Mouse (Mus musculus) spleen, adult 18-20 months (tissue): ENCODE data around the gene Wdsub1.
A peak's percentile ranks its signal among the peaks of the same experiment; 100 is the strongest.
"Not testable (repeated sequence)": the region's sequence is repeated elsewhere in the genome, so short reads cannot be mapped to it uniquely, and the experiment has no call there.

Experiments used
- DNase-seq, 2 experiments: peaks; one replicate each; pipeline ENCODE4 v3.0.0; 2022; ENCODE audit warnings: mixed read lengths in 2 of 2

Wdsub1 gene

DNA sequence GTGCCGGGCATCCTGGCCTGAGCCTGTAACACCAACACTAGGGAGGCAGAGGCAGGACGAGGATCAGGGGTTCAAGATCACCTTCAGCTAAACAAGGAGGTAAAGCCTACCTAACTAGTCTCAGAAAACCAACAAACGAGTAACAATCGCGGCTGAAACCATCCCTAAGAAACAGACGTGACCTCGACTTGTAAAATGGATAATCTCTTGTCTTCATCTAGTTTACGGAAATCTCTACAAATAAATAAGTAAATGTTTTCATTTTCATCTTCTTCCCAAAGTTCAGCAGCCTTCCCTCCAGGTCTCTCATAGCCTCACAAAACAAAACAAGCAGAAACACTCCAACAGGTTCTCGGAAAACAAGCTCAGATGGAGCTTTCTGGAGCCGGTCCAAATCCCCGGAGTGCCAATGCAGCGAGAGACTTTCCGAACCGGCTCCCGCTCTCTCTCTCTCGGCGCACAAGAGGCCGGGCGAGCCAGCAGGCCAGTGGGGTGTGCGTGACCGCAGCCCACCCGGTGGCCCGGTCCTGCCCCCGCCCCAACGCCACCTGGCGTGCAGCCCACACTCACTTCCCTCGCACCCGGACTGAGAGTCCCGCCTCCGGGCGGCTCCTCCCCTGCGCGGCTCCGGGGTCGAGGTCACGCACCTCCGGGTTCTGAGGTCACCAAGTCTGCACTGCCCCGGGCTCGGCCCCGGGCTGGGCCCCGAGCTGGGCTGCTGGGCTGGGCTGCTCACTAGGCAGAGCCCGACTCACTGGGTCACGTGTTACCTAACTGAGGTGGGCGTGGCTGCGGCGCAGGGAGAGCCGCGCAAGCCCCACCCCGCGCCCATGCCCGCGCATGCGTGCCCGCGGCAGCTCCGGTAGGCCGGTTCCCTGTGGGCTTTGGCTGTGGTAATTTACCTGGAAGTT lies at the start of gene Wdsub1:
Gene Wdsub1 (minus strand): TSS at position 761 of the 911 bp plus-strand sequence.
- peak; percentile 85 to 92 for DNase-seq

DNA sequence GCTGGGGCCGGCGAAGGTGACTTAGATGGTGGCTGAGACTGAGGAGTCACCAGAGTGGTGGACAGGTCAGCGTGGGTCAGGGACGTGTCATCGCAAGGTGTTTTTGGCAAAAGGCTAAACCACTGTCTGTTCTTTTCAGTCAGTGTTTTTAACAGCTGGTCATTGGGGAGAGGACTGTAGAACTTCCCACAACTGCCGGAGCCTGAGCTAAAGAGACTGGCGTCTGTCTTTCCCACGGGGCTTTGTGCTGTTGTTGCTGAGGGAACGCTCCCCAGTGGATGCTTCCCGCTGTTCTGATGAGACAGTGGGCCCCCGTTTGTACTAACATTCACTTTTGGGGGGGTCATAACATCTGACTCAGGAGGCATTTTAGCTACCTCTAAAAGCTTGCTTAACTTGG lies 31.2 kb upstream of the Wdsub1 start:
- DNase-seq: no peak

DNA sequence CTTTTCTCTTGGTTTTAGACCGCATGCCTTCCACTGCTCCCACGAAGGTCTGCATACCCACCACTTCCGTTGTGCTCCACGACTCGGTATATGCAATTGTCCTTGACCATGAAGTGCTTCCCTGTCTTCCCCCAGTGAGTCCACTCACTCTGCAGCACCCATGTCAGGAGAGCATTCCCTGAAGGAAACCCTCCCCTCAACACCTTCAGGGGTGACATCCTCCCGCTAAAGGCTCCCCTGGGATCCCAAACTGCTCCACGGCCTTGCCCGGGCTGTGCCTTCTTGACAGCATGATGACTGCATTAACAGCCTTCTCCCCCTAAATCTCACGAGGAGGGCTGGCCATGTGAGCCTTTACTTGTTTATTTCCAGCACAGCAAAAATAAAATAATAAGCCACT lies 25.7 kb upstream of the Wdsub1 start:
- no peak for DNase-seq

DNA sequence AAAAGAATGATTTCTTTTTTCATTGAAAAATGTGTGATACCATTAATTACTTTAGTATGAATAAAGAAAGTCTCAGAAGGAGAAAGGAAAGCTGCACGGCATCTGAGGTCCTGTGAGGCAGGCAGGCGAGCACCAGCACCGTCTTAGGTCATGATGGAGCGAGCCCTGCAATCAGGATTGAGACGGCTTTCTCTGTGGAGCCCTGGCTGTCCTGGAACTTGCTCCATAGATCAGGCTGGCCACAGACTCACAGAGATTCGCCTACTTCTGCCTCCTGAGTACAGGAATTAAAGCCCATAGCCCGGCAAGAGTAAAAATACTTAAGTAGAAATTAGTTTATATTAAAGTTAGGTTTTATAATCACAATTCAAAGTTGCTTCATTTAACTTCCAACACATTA lies 21.6 kb upstream of the Wdsub1 start:
- DNase-seq: no peak

DNA sequence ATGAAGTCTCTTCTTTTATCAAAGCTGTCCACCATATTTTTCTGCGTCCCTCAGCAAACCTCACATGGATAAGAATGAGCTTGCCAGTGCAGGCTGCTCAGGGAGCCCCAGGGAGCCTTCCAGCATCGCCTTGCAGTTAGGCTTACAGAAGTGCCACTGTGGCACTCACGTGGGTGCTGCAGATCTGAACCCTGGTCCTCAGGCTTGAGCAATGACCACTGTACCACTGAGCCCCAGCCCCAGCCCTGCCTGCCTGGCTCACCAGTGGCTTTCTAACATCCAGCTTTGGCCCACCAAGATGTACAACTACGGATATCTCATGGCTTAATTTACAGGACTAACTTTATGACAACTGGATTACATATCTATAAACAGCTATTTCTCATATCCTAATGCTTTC lies 16.3 kb upstream of the Wdsub1 start:
- no peak for DNase-seq

DNA sequence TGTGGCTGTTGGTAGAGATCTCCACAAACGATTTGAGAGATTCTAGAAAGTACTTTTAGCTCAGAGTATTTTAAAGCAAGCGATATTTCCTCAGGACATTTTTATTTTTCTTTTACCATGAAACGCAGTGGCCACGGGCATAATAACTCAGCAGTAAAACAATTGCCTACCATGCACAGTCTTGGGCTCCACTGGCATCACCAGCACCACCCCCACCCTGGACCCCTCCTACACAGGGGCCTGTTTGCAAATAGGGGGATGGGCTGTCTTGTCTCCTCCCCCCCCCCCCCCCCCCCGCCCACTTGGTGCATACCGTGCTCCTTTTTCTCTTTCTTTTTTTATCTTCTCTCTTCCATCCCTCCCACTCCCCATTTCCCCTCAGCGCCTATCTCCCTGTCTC lies 15.7 kb upstream of the Wdsub1 start:
- DNase-seq: no peak

DNA sequence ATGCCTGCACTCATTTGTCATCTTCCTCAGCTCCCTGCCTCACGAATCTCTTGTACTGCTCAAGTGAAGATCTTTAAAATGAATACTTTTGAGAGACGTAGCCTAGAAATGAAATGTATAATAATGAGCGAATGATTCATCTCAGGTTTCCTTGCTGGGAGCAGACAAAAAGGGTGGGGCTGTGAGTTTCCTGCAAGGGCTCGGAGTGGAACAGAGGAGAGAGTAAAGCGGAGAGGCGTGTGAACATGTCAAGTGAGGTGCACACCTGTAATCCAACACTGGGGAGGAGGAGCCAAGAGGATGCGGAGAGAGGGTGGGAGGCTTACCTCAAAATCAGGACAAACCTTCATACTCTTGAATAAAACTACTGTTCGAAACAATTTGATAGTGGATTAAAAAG lies 14.4 kb upstream of the Wdsub1 start:
- DNase-seq: no peak

DNA sequence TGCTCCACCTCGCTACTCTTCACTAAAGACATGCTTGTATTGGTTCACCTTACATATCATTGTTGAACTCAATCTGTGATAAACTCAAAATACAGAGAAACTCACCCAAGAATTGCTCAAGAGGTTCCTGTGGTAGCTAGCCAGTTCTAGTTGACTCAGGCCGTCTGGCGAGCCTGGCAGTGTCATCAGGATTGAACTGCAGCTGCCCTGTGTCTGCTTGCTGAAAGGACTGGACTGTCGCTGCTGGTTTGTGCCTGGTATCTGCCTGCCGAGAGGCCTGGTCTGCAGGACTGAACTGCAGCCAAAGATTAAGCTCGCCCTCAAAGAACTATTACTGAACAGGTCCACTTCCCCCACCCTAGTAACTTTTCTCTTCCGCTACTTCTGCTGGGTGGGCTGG lies 14.0 kb upstream of the Wdsub1 start:
- no peak for DNase-seq

DNA sequence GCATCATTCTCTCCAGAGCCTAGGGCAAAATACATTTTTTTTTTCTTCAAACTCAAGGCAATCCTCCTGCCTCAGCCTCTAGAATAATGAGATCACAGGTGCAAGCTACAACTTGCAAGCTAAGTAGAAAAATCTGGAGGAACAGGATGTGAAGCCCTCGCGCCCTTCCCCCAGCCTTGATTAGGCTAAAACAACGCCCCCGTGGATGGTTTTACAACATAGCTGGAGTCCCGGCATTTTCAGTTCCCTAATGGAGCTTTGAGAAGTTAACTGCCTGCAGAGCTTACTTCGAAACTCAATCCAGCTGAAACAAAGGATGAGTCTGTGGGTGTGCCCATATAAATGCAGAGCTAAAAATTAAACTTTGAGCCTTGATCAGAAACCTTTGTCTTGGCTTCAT lies 7.3 kb upstream of the Wdsub1 start:
- DNase-seq: no peak

DNA sequence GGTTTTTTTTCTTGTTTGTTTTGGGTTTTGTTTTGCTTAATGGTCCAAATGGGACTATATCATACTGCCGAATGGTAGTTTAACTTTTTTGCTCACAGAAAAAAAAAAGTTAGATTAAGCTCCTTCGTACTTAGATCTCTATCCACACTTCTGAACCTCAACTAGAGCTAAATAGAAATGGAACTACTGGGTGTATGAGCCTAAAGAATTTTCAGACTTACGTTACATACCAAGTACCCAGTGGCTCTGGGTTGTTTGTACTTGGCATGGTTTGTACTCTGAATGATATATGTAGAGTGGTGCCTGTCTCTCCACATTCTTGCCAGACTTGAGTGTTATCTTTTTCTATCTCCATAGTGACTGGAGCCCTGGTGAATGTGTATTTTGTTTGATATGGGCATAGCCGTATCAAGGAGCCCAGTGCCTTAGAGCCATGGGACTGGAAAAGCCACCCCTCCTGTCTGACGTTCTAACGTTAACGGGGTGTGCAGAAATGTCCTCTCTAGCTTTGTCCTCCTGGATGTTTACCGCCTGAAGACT lies 421 bp upstream of the Wdsub1 start:
- DNase-seq: no peak

DNA sequence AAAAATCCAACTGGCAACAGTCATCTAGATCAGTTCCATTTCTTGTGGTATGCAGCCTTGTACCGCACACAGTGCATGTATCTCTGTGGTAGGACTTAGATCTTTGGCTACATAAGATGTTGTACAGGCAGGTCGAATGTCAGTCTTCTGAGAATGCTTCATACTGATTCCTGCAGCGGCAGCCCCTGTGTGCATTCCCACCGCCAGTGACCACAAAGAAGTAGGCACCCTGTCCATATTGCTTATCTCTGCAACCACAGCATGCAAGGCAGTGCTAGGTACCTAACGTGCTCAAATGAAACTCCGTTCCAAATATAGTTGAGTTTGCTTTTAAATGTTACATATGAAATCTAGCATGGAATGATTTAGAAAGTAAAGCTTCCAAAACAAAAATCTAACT lies 987 bp downstream of the Wdsub1 start:
- DNase-seq: no peak

DNA sequence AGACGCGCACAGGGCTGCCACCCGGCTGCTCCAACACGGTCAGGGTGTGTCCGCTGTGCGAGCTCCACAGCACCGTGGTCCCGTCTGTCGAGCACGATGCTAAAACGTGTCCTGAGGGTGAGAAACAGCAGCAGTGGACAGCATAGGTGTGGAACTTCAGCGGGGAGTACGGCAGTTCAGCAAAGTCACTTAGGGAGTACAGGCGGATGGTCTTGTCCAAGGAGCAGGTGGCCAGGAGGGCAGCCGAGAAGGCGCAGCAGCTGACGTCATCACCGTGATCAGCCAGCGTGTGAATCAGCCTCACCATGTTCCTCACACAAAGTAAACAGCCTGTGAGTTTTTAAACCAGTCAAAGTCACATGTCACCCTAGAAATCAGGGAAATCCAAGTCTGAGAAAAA lies 4.2 kb downstream of the Wdsub1 start:
- DNase-seq: no peak

DNA sequence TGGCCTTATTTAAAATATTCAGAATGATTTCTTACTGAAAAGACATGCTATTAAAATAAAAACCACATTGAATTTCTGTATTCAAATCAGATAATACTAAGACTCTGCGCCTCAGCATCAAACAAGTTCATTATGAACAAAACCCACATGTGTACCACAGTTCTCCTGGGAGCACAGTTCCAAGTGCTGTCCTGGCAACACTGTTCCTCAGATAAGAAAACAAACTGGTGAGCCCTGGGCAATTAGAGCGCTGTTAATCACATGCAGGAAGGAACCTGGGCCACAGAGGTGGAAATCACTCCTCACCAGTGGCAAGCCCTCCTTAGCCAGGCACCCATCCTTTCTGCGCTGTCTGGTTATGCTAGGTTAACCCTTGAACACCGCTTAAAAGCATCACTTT lies 5.1 kb downstream of the Wdsub1 start:
- DNase-seq: no peak

DNA sequence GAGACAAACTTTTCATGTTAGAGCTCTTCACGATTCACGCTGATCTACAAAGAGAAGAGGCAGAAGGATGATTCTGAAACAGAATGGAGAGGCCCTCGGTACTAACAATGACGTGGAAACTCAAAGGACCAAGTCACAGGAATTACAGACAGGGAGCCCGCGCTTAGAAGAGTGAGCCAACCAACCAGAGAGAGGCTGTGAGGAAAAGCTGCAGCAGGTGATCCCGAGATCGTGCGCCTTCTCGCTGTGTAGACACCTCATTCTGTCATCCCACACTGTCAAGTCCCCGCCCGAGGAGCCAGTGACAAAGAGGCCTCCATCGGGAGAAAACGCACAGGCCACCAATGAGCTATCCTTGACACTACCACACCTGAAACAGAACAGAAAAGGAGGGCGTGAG lies 5.9 kb downstream of the Wdsub1 start:
- no peak for DNase-seq

DNA sequence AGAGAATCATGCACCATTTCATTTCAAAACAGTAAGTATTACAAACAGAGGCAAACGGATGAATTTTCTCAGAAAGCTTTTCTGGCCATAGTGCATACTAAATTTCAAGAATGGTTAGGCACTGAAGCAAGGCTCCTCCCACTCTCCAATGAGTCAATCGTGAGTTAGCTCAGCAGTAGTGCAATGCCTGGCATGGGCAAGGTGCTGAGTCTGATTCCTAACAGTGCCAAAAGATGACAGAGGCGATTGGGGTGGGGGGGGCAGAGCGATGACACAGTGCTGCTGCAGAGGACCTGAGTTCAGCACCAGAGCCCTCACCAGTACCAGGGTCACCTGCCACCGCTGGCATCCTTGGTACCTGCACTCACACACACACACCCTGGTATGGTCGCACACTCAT lies 11.9 kb downstream of the Wdsub1 start:
- no peak for DNase-seq

DNA sequence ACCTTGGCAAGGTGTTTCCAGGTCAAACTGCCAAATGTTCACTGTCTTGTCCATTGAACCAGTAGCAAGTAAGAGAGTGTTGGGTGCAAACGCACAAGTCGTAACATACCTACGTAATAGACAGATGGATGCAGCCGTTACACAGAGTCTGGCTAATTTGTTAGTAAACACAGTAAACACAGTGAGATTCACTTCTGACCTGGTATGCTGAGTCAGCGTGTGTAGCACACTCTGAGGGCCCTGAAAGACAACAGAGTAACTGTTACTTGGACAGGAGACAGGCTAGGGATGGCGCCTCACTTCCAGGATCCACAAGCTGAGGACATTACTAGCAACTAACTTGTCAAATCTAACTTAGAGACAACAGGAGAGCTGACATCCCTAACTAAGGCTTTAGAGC lies 19.8 kb downstream of the Wdsub1 start:
- DNase-seq: no peak

DNA sequence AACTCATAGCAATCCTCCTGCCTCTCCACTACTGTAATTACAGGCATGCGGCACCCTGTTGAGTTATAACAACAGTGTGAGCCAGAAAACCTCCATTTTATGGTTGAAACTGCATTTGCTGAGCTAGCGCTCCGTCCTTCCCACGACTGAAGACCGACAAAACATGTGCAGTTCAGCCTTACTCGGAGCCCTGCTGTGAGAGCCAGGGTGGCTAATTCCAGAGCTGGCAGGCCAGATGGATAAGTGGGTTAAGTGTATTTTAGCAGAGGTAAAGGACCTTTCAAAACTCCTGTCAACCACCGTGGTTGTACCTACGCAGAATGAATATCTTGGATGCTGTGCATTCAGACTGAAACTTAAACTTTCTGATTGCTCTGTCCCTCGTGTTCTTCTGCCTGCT lies 28.0 kb downstream of the Wdsub1 start:
- no peak for DNase-seq

DNA sequence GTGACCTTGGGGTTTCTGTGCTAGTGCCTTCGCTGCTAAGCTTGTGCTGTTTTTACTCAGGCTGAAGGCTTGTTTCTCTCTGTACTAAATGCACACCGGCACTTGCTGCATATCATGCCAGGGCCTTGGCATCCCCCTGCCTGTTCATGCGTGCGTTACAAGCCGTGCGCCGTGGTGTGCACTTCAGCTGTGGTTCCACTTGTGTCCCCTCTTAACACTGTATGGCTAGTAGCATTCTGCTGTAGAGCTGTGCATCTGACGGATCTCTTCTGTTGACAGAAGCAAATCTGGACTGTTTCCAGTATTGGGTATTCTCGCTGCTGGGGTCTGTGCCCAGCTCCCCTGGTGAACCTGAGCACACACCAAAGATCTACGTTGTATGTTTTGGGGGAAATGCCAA lies 28.8 kb downstream of the Wdsub1 start:
- no peak for DNase-seq

DNA sequence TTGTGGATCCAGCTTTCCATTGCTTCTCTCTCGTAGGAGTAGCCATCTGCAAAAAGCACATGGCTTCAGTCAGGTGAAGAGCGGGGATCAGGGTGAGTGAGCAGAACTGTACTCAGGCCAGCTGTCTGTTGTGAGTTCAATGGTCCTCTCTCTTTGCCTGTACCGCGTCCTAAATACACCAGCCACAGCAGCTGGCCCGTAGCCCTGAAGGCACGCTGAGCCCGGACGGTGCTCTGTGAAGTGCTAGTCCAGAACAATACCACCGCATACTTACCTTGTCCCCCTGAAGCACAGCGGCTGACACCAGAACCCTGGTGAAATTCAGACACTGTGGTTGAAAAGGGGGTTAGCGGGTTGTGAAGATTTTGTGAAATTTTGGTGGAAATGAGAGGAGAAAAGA lies 29.5 kb downstream of the Wdsub1 start:
- DNase-seq: no peak

DNA sequence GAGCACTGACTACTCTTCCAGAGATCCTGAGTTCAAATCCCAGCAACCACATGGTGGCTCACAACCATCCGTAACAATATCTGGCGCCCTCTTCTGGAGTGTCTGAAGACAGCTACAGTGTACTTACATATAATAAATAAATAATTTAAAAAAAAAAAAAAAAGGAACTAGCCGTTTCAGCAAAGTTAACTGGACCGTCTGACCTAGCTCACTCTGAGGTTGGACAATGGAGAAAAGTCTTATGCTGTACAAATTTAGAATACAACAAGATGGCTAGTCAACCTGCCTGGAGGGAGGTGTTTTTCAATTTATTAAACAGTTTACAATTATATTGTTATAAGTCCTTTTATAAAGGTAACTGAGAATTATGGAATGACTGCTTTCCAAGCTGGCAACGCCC lies 30.5 kb downstream of the Wdsub1 start:
- not testable (repeated sequence) for DNase-seq

DNA sequence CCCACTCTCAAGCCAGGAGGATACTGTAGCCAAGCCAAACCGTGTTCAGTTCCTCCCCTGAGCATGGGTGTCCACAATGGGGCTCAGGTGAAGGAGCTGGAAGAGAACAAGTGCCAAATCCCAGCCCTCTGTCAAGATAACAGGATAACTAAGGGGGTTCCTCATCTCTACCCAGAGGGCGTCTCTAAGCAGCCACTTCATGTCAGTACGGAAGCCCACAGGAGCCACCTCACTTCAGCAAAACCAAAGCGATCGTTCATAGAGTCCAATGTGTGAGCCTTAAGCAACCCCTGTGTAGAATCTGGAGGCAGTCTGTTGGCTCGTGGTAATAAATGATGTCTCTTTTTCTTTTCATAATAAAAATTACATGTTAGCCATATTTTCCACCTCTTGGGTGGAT lies 38.5 kb downstream of the Wdsub1 start:
- no peak for DNase-seq

DNA sequence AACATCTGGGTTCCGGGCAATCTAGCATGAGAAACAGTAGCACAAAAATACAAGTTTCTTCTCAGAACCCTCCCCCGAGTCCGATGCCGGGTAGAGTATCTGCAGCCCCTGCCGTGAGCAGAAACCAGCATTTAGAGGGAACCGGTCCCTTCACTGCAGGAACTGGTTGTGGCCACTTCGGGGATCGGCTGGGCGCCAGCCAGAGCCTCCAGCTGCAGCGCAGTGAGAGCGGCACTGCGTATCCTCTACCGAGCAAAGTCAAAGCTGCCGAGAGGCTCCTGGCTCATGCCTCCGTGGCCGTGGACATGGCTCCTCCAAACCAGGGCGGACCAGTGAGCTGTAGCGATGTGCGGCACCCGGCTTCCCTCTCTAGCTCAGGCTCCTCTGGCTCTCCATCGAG lies 39.2 kb downstream of the Wdsub1 start:
- no peak for DNase-seq

DNA sequence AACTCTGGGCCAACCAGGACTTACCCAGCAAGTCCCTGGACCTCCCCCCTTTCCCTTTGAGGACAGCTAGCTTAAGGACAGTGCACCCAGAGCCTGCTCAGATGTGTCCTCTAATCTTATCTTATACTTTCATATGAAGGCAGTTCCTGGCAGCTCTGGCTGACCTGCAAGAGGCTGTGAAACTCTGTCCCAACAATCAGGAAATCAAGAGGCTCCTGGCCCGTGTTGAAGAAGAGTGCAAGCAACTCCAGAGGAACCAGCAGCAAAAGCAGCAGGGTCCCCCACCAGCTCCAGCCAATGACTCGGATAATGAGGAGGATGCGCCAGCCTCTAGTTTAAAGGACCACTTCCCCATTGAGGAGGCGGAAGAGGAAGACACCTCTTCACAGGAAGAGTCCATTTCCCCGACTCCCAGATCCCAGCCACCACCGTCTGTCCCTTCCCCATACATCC lies 39.8 kb downstream of the Wdsub1 start:
- no peak for DNase-seq

DNA sequence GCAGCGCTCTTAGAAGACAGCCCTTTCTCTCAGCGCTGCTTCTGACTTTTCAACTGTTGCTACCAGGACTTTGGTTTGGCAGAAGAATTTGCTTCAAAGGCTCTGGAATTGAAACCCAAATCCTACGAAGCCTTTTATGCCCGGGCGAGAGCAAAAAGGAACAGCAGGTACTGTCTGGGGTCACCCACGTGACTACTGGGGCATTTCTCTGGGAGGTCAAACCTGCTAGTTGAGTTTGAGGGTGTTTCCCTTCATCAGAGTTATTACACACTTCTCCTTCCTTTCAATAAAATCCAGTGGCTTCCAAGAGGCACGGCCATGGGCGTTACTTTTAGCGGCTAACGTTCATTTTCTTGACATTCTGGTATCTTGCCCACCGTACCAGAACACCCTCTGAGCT lies 40.4 kb downstream of the Wdsub1 start:
- no peak for DNase-seq
